Mouse (Mus musculus) myocyte (in vitro differentiated cells): Measurements from ENCODE around the gene Ift43. TPM values are rescaled to one million over a fixed set of nuclear protein-coding genes. Genes with fewer than 3 reads are reported as not detected.

Experiments used
- H3K27me3 ChIP-seq: one replicate; pipeline ENCODE4 v1.6.1; 2011; ENCODE audit not compliant: control insufficient read depth, insufficient read depth, insufficient read length
- H3K36me3 ChIP-seq: one replicate; pipeline ENCODE4 v1.6.1; 2011; ENCODE audit not compliant: control insufficient read depth, insufficient read depth
- H3K4me2 ChIP-seq: one replicate; pipeline ENCODE4 v1.6.1; 2011; ENCODE audit warnings: low read depth, control low read depth
- H3K4me3 ChIP-seq: one replicate; pipeline ENCODE4 v1.5.1; 2011; ENCODE audit warnings: mild to moderate bottlenecking, control low read depth, moderate library complexity
- H3K79me2 ChIP-seq: one replicate; pipeline ENCODE4 v1.6.1; 2011; ENCODE audit not compliant: control insufficient read depth, insufficient read depth
- H3ac ChIP-seq: one replicate; pipeline ENCODE4 v1.6.1; 2011; ENCODE audit not compliant: control insufficient read depth, insufficient read length
- CEBPB ChIP-seq: IDR thresholded peaks from 2 replicates; pipeline ENCODE4 v1.6.1; 2011; ENCODE audit warnings: mild to moderate bottlenecking, moderate library complexity; ENCODE audit not compliant: poor library complexity, insufficient read depth, severe bottlenecking
- E2F4 ChIP-seq: IDR thresholded peaks from one replicate; pipeline ENCODE4 v1.6.1; 2011; ENCODE audit warnings: mild to moderate bottlenecking, control low read depth, moderate library complexity; ENCODE audit not compliant: insufficient read depth
- MAX ChIP-seq: IDR thresholded peaks from one replicate; pipeline ENCODE4 v1.6.1; 2011; ENCODE audit warnings: low read depth, mild to moderate bottlenecking, control low read depth
- MYOD1 ChIP-seq, 3 experiments: IDR thresholded peaks; one replicate each; pipeline ENCODE4 v1.6.1; 2011; ENCODE audit warnings: control low read depth in 2 of 3, low read depth in 2 of 3, mild to moderate bottlenecking in 2 of 3, moderate library complexity in 1 of 3; ENCODE audit not compliant: insufficient read length in 2 of 3, control insufficient read depth in 1 of 3
- MYOG ChIP-seq, 3 experiments: IDR thresholded peaks; one replicate each; pipeline ENCODE4 v1.6.1; 2011; ENCODE audit warnings: control low read depth in 2 of 3, low read depth in 2 of 3, mild to moderate bottlenecking in 2 of 3; ENCODE audit not compliant: insufficient read length in 2 of 3, control insufficient read depth in 1 of 3, insufficient read depth in 1 of 3
- POLR2A ChIP-seq: IDR thresholded peaks from one replicate; pipeline ENCODE4 v1.6.1; 2011; ENCODE audit warnings: low read depth, mild to moderate bottlenecking, control low read depth, moderate library complexity; ENCODE audit not compliant: insufficient read length
- POLR2AphosphoS2 ChIP-seq: IDR thresholded peaks from one replicate; pipeline ENCODE4 v1.6.1; 2011; ENCODE audit warnings: low read depth, control low read depth; ENCODE audit not compliant: insufficient read length
- REST ChIP-seq: IDR thresholded peaks from one replicate; pipeline ENCODE4 v1.6.1; 2011; ENCODE audit warnings: mild to moderate bottlenecking, control low read depth, moderate library complexity; ENCODE audit not compliant: insufficient read depth, insufficient read length
- SRF ChIP-seq: IDR thresholded peaks from one replicate; pipeline ENCODE4 v1.6.1; 2011; ENCODE audit warnings: low read depth; ENCODE audit not compliant: control insufficient read depth, insufficient read length
- TCF12 ChIP-seq: IDR thresholded peaks from one replicate; pipeline ENCODE4 v1.6.1; 2011; ENCODE audit warnings: mild to moderate bottlenecking, control low read depth; ENCODE audit not compliant: poor library complexity, insufficient read depth, severe bottlenecking
- TCF3 ChIP-seq: IDR thresholded peaks from one replicate; pipeline ENCODE4 v1.6.1; 2011; ENCODE audit warnings: low read depth, control low read depth; ENCODE audit not compliant: insufficient read length
- USF1 ChIP-seq: IDR thresholded peaks from one replicate; pipeline ENCODE4 v1.6.1; 2011; ENCODE audit warnings: low read depth, mild to moderate bottlenecking, control low read depth, moderate library complexity
- polyA plus RNA-seq: library from polyadenylated mRNA; unstranded; fragments of >200 nt; fragmentation: generic; extraction: Trizol; gene quantifications from one replicate; pipeline ENCODE4 v1.2.1, GENCODE M21; 2012; ENCODE audit warnings: missing spikeins

Gene Ift43
- polyA plus RNA-seq, 1 experiment, result 93.4 TPM

DNA sequence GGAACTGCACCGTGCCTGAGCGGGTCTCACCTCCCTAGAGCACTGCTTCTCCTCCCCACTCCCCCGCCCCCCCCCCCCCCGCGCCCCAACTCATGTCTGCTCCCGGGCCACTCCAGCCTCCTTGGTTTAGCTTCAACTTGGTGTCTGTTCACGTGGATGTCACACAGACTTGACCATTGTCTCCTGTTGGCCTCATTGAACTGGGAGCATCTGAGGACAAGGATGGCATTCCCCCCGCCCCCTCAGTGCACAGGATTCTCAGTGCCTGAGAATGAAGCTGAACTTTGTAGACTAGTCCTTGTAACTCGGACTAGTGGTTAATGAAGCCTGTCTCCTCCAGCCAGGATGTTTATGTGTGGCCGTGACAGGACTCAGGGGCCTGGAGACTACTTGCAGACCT lies 23.2 kb downstream of the Ift43 start:
- H3K4me2 ChIP-seq, result no peak overlapping the region
- H3K36me3 ChIP-seq, result peaks cover 7% of the 10 kb centered on the region
- no peaks in the 10 kb centered on the region for H3K27me3 ChIP-seq
- no peak for TF ChIP-seq POLR2A
- no peak for TF ChIP-seq SRF
- TF ChIP-seq MYOG (IDR thresholded peaks at IDR 0.05; ENCODE audit: control insufficient read depth in 1 of 3, insufficient read depth in 1 of 3, insufficient read length in 2 of 3, low read depth in 2 of 3), result no peak
- TF ChIP-seq CEBPB, result no peak
- TF ChIP-seq MAX, result no peak
- no peak for TF ChIP-seq MYOD1 (IDR thresholded peaks at IDR 0.05; ENCODE audit: control insufficient read depth in 1 of 3, insufficient read length in 2 of 3, low read depth in 2 of 3)
- TF ChIP-seq POLR2AphosphoS2, result no peak
- TF ChIP-seq TCF3, result no peak
- no peak for TF ChIP-seq USF1
- TF ChIP-seq REST, result no peak
- no peak for TF ChIP-seq E2F4
- TF ChIP-seq TCF12, result no peak
- H3ac ChIP-seq, result no peak overlapping the region
- no peaks in the 10 kb centered on the region for H3K79me2 ChIP-seq
- no peak overlapping the region for H3K4me3 ChIP-seq

DNA sequence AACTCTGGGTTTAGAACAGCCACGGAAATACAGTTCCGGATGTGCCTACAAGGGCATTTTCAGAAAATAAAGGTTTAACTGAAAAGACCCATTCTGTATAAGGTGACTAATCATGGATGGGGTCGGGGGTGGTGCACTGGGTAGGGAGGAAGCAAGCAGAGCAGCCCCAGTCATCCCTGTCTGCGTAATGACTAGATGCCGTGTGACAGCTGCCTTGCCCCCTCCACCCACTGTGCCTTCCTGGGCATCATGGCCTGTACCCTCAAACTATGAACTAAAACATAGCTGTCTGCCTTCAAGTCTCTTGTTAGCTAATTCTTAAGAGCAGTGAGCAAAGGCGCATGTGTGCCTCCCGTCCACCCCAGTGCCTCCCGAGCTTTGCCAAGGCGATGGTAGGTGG lies 23.7 kb downstream of the Ift43 start:
- no peaks in the 10 kb centered on the region for H3K79me2 ChIP-seq

DNA sequence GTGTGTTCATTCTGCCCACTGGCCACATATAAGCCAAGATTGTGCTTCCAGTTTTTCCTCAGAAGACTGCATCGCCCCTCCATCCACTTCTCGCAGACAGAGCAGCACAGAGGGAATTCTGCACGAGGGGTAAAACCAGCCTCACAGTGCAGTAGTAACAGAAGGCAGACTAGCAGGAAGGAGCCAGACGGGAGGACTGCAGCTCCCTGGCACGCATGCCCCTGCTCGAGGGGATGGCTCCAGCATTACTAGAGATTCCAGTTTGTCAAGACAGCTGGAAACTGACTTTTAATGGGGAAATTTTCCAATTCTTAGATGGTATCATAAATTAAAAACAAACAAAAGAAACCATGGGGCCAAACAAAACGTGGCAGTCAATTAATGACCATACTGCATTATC lies 25.3 kb downstream of the Ift43 start:
- Histone ChIP-seq H3K79me2 (no peaks in the 10 kb centered on the region), H3K4me3 (no peak overlapping the region), H3K36me3 (peaks cover 7% of the 10 kb centered on the region), H3K27me3 (no peaks in the 10 kb centered on the region), H3ac (no peak overlapping the region), H3K4me2 (no peak overlapping the region)
- no peak for TF ChIP-seq MAX
- no peak for TF ChIP-seq TCF3
- TF ChIP-seq CEBPB, result no peak
- TF ChIP-seq POLR2A, result no peak
- TF ChIP-seq USF1, result no peak

More for the DNA sequence above, 23.7 kb downstream of the Ift43 start:
- Histone ChIP-seq H3K4me3 (no peak overlapping the region), H3K27me3 (no peaks in the 10 kb centered on the region), H3ac (no peak overlapping the region), H3K36me3 (peaks cover 7% of the 10 kb centered on the region), H3K4me2 (no peak overlapping the region)
- TF ChIP-seq TCF12, result no peak
- TF ChIP-seq REST, result no peak
- TF ChIP-seq MYOD1 (IDR thresholded peaks at IDR 0.05; ENCODE audit: control insufficient read depth in 1 of 3, insufficient read length in 2 of 3, low read depth in 2 of 3), result peak in 2 of 3 experiments; percentile 47 to 63
- no peak for TF ChIP-seq POLR2A

DNA sequence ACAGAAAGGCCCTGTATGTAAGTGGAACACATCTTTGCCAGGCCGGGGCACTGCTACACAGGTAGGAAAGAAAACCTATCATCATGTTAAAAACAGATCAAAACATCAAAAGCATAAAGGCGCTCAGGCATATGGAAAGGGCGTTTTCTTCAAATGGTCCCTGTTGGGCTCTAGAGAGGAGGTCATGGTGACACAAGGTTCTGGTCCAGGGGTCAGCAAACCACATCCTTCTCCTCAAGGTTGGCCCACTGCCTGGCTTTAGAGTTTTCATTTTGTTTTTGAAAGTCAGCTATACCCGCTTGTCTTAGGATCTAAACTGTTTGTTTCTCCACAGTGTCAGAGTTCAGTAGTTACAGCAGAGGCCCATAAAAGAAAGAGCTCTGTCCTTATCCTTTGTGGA lies 27.2 kb downstream of the Ift43 start:
- Histone ChIP-seq H3K27me3 (no peaks in the 10 kb centered on the region), H3K36me3 (peaks cover 9% of the 10 kb centered on the region), H3K4me3 (no peak overlapping the region), H3K4me2 (no peak overlapping the region), H3K79me2 (no peaks in the 10 kb centered on the region), H3ac (no peak overlapping the region)
- TF ChIP-seq SRF (no peak), TCF3 (no peak), REST (no peak), CEBPB (no peak), MYOD1 (IDR thresholded peaks at IDR 0.05; ENCODE audit: control insufficient read depth in 1 of 3, insufficient read length in 2 of 3, low read depth in 2 of 3) (no peak), USF1 (no peak), MYOG (IDR thresholded peaks at IDR 0.05; ENCODE audit: control insufficient read depth in 1 of 3, insufficient read depth in 1 of 3, insufficient read length in 2 of 3, low read depth in 2 of 3) (no peak), E2F4 (no peak), POLR2AphosphoS2 (no peak), TCF12 (no peak), POLR2A (no peak), MAX (no peak)

DNA sequence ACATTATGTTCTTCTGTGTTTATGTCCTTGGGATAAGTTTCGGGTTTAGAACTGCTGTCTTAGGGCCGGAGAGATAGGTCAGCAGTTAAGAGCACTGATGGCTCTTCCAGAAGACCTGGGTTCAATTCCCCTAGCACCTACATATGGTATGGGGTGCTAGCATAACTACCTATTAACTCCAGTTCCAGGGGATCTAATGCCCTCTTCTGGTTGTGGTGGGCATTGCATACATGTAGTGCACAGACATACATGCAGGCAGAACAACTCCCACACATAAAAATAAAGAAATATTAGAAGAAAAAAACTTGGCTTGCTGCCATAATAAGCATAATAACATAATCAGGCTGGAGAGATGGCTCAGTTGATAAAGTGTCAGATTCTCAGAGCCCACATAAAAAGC lies 28.3 kb downstream of the Ift43 start:
- no peak overlapping the region for H3ac ChIP-seq
- H3K27me3 ChIP-seq, result no peaks in the 10 kb centered on the region
- H3K79me2 ChIP-seq, result no peaks in the 10 kb centered on the region
- TF ChIP-seq TCF12 (no peak), E2F4 (no peak), MYOG (IDR thresholded peaks at IDR 0.05; ENCODE audit: control insufficient read depth in 1 of 3, insufficient read depth in 1 of 3, insufficient read length in 2 of 3, low read depth in 2 of 3) (no peak), CEBPB (no peak), SRF (no peak), USF1 (no peak), POLR2A (no peak), MAX (no peak), TCF3 (no peak), MYOD1 (IDR thresholded peaks at IDR 0.05; ENCODE audit: control insufficient read depth in 1 of 3, insufficient read length in 2 of 3, low read depth in 2 of 3) (no peak), POLR2AphosphoS2 (no peak), REST (no peak)
- peaks cover 9% of the 10 kb centered on the region for H3K36me3 ChIP-seq
- no peak overlapping the region for H3K4me2 ChIP-seq
- H3K4me3 ChIP-seq, result no peak overlapping the region
